Mouse (Mus musculus) lung, postnatal 0 days (tissue): ENCODE results near the gene Cnpy1.

Experiments
- CTCF ChIP-seq: IDR thresholded peaks from 2 replicates; pipeline ENCODE4 v1.5.1; 2016; ENCODE audit warnings: antibody characterized with exemption, mild to moderate bottlenecking
- EP300 ChIP-seq: IDR thresholded peaks from 2 replicates; pipeline ENCODE4 v1.6.1; 2016; ENCODE audit warnings: antibody characterized with exemption, mild to moderate bottlenecking, control low read depth

DNA sequence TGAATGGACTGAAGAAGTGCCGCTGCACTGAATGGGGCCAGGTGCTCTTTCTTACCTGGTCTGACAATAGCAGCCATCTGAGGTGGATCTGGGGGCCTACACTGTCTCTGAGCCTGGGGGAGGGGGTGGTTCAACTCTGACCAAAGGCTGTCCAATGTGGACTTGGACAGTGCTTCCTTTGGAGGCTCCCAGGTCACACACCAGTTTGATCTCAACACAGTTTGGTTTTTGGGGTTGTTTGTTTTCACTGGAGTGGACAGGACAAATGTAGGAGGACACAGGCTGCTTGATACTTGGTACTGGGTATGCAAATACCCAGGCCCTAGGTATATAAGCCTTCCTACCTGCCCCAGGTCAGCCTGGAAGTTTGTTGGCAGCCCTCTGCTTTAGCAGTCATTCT, 71.9 kb downstream of the Cnpy1 start:
- TF ChIP-seq CTCF, result no peak
- TF ChIP-seq EP300, result no peak
